Mouse (Mus musculus) urinary bladder, adult 2 months (tissue): Measurements from ENCODE around the gene Ttc27. TPM values are rescaled to one million over a fixed set of nuclear protein-coding genes. Genes with fewer than 3 reads are reported as not detected.

Experiments used
- DNase-seq: peaks from one replicate; pipeline ENCODE4 v3.0.0; 2022; ENCODE audit warnings: low spot score
- polyA plus RNA-seq: library from polyadenylated mRNA; depleted of rRNA; stranded (reverse); fragments of >200 nt; gene quantifications from 2 replicates; pipeline ENCODE4 v1.2.3, GENCODE M21; 2012; rRNA removed

The Ttc27 gene
- polyA plus RNA-seq, 1 experiment, result 17.0 TPM

- DNase-seq, result no peak
Measured at GRCm38 (mm10) chr17:74876954-74877353, 159.4 kb downstream of the Ttc27 start.

GRCm38 (mm10) chr17:74879768-74880167 is 162.2 kb downstream of the Ttc27 start:
- peak; percentile 4 for DNase-seq

GRCm38 (mm10) chr17:74887039-74887438 is 169.5 kb downstream of the Ttc27 start:
- no peak for DNase-seq

- DNase-seq, result no peak
Measured at GRCm38 (mm10) chr17:74888836-74889534, 171.5 kb downstream of the Ttc27 start.

- no peak for DNase-seq
Measured at GRCm38 (mm10) chr17:74889535-74890117, 172.1 kb downstream of the Ttc27 start.

- DNase-seq, result no peak
Measured at GRCm38 (mm10) chr17:74902453-74902852, 184.9 kb downstream of the Ttc27 start.

GRCm38 (mm10) chr17:74903411-74904331 is 186.1 kb downstream of the Ttc27 start:
- no peak for DNase-seq

GRCm38 (mm10) chr17:74904332-74904687 is 186.8 kb downstream of the Ttc27 start:
- no peak for DNase-seq

- no peak for DNase-seq
Measured at GRCm38 (mm10) chr17:74904956-74905355, 187.4 kb downstream of the Ttc27 start.

GRCm38 (mm10) chr17:74912995-74913394 is 195.5 kb downstream of the Ttc27 start:
- no peak for DNase-seq

Other genes with a start within 250 kb of the Ttc27 start
- 57.7 and 71.5 TPM in 2 replicates for gene Yipf4, start 228.2 kb upstream of the Ttc27 start, polyA plus RNA-seq
- 60.2 and 67.2 TPM in 2 replicates for gene Birc6, start 189.4 kb upstream of the Ttc27 start, polyA plus RNA-seq